Mouse (Mus musculus) G1E-ER4 (cell line): ENCODE measurements around the gene Id1. TPM values are rescaled to one million over a fixed set of nuclear protein-coding genes. Genes with fewer than 3 reads are reported as not detected.

ENCODE experiments used
- GATA1 ChIP-seq: IDR thresholded peaks from one replicate; pipeline ENCODE4 v1.8.0; 2012; ENCODE audit warnings: low read length, inconsistent platforms
- polyA plus RNA-seq: library from polyadenylated mRNA; stranded (reverse); fragments of >175 nt; gene quantifications from 2 replicates; pipeline ENCODE4 v1.2.3, GENCODE M21; 2012

Gene Id1
- polyA plus RNA-seq, 1 experiment: 64.9 TPM

- no peak for TF ChIP-seq GATA1
Measured at GRCm38 (mm10) chr2:152784640-152785039, 48.6 kb downstream of the Id1 start.

DNA sequence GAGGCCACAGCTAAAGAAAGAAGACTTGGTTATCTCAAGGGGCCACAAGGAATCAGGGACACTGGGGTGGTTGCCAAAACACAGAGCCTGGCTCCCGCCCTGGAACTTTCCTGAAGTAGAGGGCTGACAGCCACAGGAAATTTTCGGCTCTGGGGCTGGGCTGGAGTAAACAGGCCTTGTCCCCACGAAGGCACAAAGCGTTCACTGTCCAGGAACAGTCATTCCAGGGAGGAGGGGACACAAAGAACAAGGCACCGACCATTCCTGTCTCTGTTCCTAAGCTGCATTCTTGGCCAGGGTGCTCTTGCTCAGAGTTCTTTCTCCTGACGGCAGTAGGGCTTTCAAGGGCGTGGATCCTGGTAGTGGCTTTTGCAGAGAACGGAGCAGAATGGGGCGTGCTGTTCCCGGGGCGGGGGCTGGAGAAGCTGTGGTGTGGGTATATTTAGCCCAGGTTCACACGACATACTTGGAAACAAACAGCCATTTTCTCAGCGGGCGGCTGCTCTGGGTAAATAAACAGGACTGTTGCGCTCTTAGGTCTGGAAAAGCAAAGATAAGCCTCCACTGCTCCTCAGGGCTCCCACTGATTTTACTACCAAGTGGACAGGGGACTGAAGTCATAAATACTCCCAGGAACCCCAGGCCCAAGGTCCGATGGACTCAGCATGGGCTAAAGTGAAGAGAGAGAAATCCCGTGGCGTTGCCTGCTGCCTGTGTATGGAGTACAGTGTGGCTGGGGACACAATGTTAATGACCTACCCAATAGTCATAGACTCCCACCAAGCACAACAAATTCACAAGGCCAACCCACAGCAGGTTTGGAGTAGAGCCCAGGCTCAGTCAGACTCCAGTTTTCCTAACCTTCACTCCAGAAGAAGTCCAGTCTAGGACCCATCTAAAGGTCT is 49.6 kb downstream of the Id1 start:
- TF ChIP-seq GATA1: no peak

Other genes starting within 250 kb of the Id1 start
- not detected in 2 replicates for gene Defb22, start 246.1 kb upstream of the Id1 start, polyA plus RNA-seq
- gene Defb26, start 224.6 kb upstream of the Id1 start, polyA plus RNA-seq: not detected in 2 replicates
- not detected in 2 replicates for gene Defb28, start 218.0 kb upstream of the Id1 start, polyA plus RNA-seq
- gene Defb29, start 196.2 kb upstream of the Id1 start, polyA plus RNA-seq: not detected in 2 replicates
- gene Gm17416, start 166.9 kb upstream of the Id1 start, polyA plus RNA-seq: not detected in 2 replicates
- gene Defb21, start 163.5 kb upstream of the Id1 start, polyA plus RNA-seq: not detected in 2 replicates
- not detected in 2 replicates for gene Defb19, start 155.9 kb upstream of the Id1 start, polyA plus RNA-seq
- not detected in 2 replicates for gene Defb45, start 136.9 kb upstream of the Id1 start, polyA plus RNA-seq
- gene Defb36, start 131.9 kb upstream of the Id1 start, polyA plus RNA-seq: not detected in 2 replicates
- gene Defb25, start 113.2 kb upstream of the Id1 start, polyA plus RNA-seq: not detected in 2 replicates
- not detected in 2 replicates for gene Rem1, start 109.3 kb upstream of the Id1 start, polyA plus RNA-seq
- 60.8 and 72.1 TPM in 2 replicates for gene H13, start 66.8 kb upstream of the Id1 start, polyA plus RNA-seq
- gene Mcts2, start 49.2 kb upstream of the Id1 start, polyA plus RNA-seq: 1.6 and 2.6 TPM in 2 replicates
- gene Cox4i2, start 17.9 kb downstream of the Id1 start, polyA plus RNA-seq: not detected in 2 replicates
- gene Bcl2l1, start 95.5 kb downstream of the Id1 start, polyA plus RNA-seq: 53.0 and 76.9 TPM in 2 replicates
- 11.1 and 18.9 TPM in 2 replicates for gene Tpx2, start 111.7 kb downstream of the Id1 start, polyA plus RNA-seq
- not detected in 2 replicates for gene Mylk2, start 175.1 kb downstream of the Id1 start, polyA plus RNA-seq
- not detected in 2 replicates for gene Foxs1, start 197.0 kb downstream of the Id1 start, polyA plus RNA-seq
- not detected in 2 replicates for gene Dusp15, start 215.4 kb downstream of the Id1 start, polyA plus RNA-seq
- not detected in 2 replicates for gene Ttll9, start 226.2 kb downstream of the Id1 start, polyA plus RNA-seq